25 mouse cellular contexts compared by ENCODE assay signal in genomic region chr10:21267452-21267851, GRCm38 (mm10).
"Had no signal": no experiment of that assay in that cellular context is flagged by ENCODE, and none has a peak within 500 bp of the region (broad histone marks: within the 10 kb centered on the region; RNA-seq: fewer than 3 reads in every experiment).

No protein-coding gene starts in this region.

- H3K4me3 ChIP-seq: heart, adult 2 months; heart, embryonic 13.5 days; heart, embryonic 15.5 days; hindbrain, embryonic 13.5 days; hindbrain, embryonic 15.5 days; kidney, embryonic 15.5 days; limb, embryonic 13.5 days; limb, embryonic 15.5 days had no signal

- H3K4me2 ChIP-seq: heart, embryonic 11.5 days; heart, embryonic 13.5 days; heart, embryonic 15.5 days; hindbrain, embryonic 13.5 days; hindbrain, embryonic 15.5 days; kidney, embryonic 15.5 days; limb, embryonic 13.5 days; limb, embryonic 15.5 days had no signal

- H3K36me3 ChIP-seq: heart, embryonic 13.5 days; heart, embryonic 15.5 days; hindbrain, embryonic 13.5 days; hindbrain, embryonic 15.5 days; kidney, embryonic 15.5 days; limb, embryonic 13.5 days; limb, embryonic 15.5 days had no signal

- H3K27ac ChIP-seq: heart, adult 2 months; heart, embryonic 13.5 days; heart, embryonic 15.5 days; hindbrain, embryonic 13.5 days; hindbrain, embryonic 15.5 days; hindbrain, postnatal 0 days; kidney, embryonic 15.5 days; kidney, postnatal 0 days; limb, embryonic 13.5 days; limb, embryonic 15.5 days had no signal

- H3K9me3 ChIP-seq: heart, embryonic 13.5 days; heart, embryonic 15.5 days; hindbrain, embryonic 13.5 days; hindbrain, embryonic 15.5 days; kidney, embryonic 15.5 days; limb, embryonic 13.5 days; limb, embryonic 15.5 days had no signal

- H3K27me3 ChIP-seq: heart, embryonic 13.5 days; heart, embryonic 15.5 days; hindbrain, embryonic 13.5 days; hindbrain, embryonic 15.5 days; kidney, embryonic 15.5 days; limb, embryonic 13.5 days; limb, embryonic 15.5 days had no signal

- ATAC-seq: hindbrain, postnatal 0 days; intestine, embryonic 16.5 days had no signal

- H3K4me1 ChIP-seq: hindbrain, embryonic 13.5 days; hindbrain, embryonic 15.5 days; kidney, embryonic 15.5 days; limb, embryonic 13.5 days; limb, embryonic 15.5 days had no signal

- H3K9ac ChIP-seq: heart, embryonic 13.5 days; heart, embryonic 15.5 days; hindbrain, embryonic 13.5 days; hindbrain, embryonic 15.5 days; kidney, embryonic 15.5 days; limb, embryonic 13.5 days; limb, embryonic 15.5 days had no signal

- DNase-seq: gastrocnemius, postnatal 14 days; gastrocnemius, postnatal 36 days; heart, adult 11 months; heart, adult 2 months; heart, postnatal 14 days; heart, postnatal 36 days; kidney, adult 11 months; kidney, adult 2 months; kidney, adult 9 months; kidney, postnatal 14 days; kidney, postnatal 36 days; layer of hippocampus, adult 9-11 months; layer of hippocampus, postnatal 36 days; left cerebral cortex, postnatal 4 days had no signal
